Mouse (Mus musculus) CH12.LX (cell line): ENCODE results near the gene Olfr338. TPM values are rescaled to one million over a fixed set of nuclear protein-coding genes. Genes with fewer than 3 reads are reported as not detected.

Experiments
- polyA plus RNA-seq: library from polyadenylated mRNA; unstranded; fragments of >175 nt; gene quantifications from 2 replicates; pipeline ENCODE4 v1.2.1, GENCODE M21; 2012; ENCODE audit warnings: low read depth; ENCODE audit not compliant: insufficient read length
- total RNA-seq, 2 experiments: library from RNA; depleted of rRNA; stranded (reverse); fragments of 300-350 nt in 1 of 2; fragments of >200 nt in 1 of 2; gene quantifications; 2 replicates each; pipeline ENCODE4 v1.2.3; 2012 to 2014

Olfr338 gene
- total and polyA plus RNA-seq, 3 experiments = not detected

Other genes with a start within 250 kb of the Olfr338 start
- 18.5 and 20.9 TPM in 2 replicates for gene Mrrf, start 237.1 kb upstream of the Olfr338 start, total RNA-seq (2012; rRNA removed)
- 17.2 and 23.1 TPM in 2 replicates for gene Mrrf, start 237.1 kb upstream of the Olfr338 start, total RNA-seq (2014; rRNA removed)
- gene Mrrf, start 237.1 kb upstream of the Olfr338 start, polyA plus RNA-seq = 22.2 and 33.1 TPM in 2 replicates
- gene Rbm18, start 236.7 kb upstream of the Olfr338 start, total RNA-seq (2012; rRNA removed) = 12.4 and 13.3 TPM in 2 replicates
- 25.6 and 26.3 TPM in 2 replicates for gene Rbm18, start 236.7 kb upstream of the Olfr338 start, total RNA-seq (2014; rRNA removed)
- 14.9 and 17.0 TPM in 2 replicates for gene Rbm18, start 236.7 kb upstream of the Olfr338 start, polyA plus RNA-seq
- gene Ptgs1, start 143.1 kb upstream of the Olfr338 start, total RNA-seq (2012; rRNA removed) = 3.0 and 3.1 TPM in 2 replicates
- gene Ptgs1, start 143.1 kb upstream of the Olfr338 start, total RNA-seq (2014; rRNA removed) = 2.9 and 3.0 TPM in 2 replicates
- gene Ptgs1, start 143.1 kb upstream of the Olfr338 start, polyA plus RNA-seq = 1.6 and 2.6 TPM in 2 replicates
- gene Olfr339, start 45.4 kb downstream of the Olfr338 start, total RNA-seq (2012; rRNA removed) = not detected in 2 replicates
- not detected in 2 replicates for gene Olfr339, start 45.4 kb downstream of the Olfr338 start, total RNA-seq (2014; rRNA removed)
- not detected in 2 replicates for gene Olfr339, start 45.4 kb downstream of the Olfr338 start, polyA plus RNA-seq
- not detected in 2 replicates for gene Olfr340, start 79.1 kb downstream of the Olfr338 start, total RNA-seq (2012; rRNA removed)
- gene Olfr340, start 79.1 kb downstream of the Olfr338 start, total RNA-seq (2014; rRNA removed) = not detected in 2 replicates
- gene Olfr340, start 79.1 kb downstream of the Olfr338 start, polyA plus RNA-seq = not detected in 2 replicates
- gene Olfr341, start 108.9 kb downstream of the Olfr338 start, total RNA-seq (2012; rRNA removed) = not detected in 2 replicates
- gene Olfr341, start 108.9 kb downstream of the Olfr338 start, total RNA-seq (2014; rRNA removed) = not detected in 2 replicates
- gene Olfr341, start 108.9 kb downstream of the Olfr338 start, polyA plus RNA-seq = not detected in 2 replicates
- gene Olfr342, start 151.5 kb downstream of the Olfr338 start, total RNA-seq (2012; rRNA removed) = not detected in 2 replicates
- gene Olfr342, start 151.5 kb downstream of the Olfr338 start, total RNA-seq (2014; rRNA removed) = not detected in 2 replicates
- gene Olfr342, start 151.5 kb downstream of the Olfr338 start, polyA plus RNA-seq = not detected in 2 replicates
- gene Olfr344, start 193.1 kb downstream of the Olfr338 start, total RNA-seq (2012; rRNA removed) = not detected in 2 replicates
- gene Olfr344, start 193.1 kb downstream of the Olfr338 start, total RNA-seq (2014; rRNA removed) = not detected in 2 replicates
- not detected in 2 replicates for gene Olfr344, start 193.1 kb downstream of the Olfr338 start, polyA plus RNA-seq